Mouse (Mus musculus) forebrain, embryonic 16.5 days (tissue): ENCODE data around the gene Slc26a3. TPM values are rescaled to one million over a fixed set of nuclear protein-coding genes. Genes with fewer than 3 reads are reported as not detected.
A peak's percentile ranks its signal among the peaks of the same experiment; 100 is the strongest.

ENCODE experiments used
- ATAC-seq: fragments of 200-750 bp; cut with Nextera tagmentation; 2 replicates; pipeline ENCODE4 v1.8.0; 2017; ENCODE audit warnings: mild to moderate bottlenecking, moderate library complexity
- H3K27ac ChIP-seq: fragments of 300-500 bp; sonication (generic); 2 replicates; pipeline ENCODE4 v1.5.1; 2014; ENCODE audit warnings: low read length, control low read depth
- H3K27me3 ChIP-seq: fragments of 300-500 bp; sonication (generic); replicated peaks from 2 replicates; pipeline ENCODE4 v1.6.1; 2014; ENCODE audit warnings: low read length; ENCODE audit not compliant: control insufficient read depth, insufficient read depth
- H3K36me3 ChIP-seq: fragments of 300-500 bp; sonication (generic); 2 replicates; pipeline ENCODE4 v1.6.1; 2014; ENCODE audit not compliant: control insufficient read depth, insufficient read depth
- H3K4me1 ChIP-seq: fragments of 300-500 bp; sonication (generic); replicated peaks from 2 replicates; pipeline ENCODE4 v1.6.1; 2014; ENCODE audit warnings: low read length; ENCODE audit not compliant: control insufficient read depth, insufficient read depth
- H3K4me2 ChIP-seq: fragments of 300-500 bp; sonication (generic); 2 replicates; pipeline ENCODE4 v1.6.1; 2014; ENCODE audit warnings: mild to moderate bottlenecking, low read length, control low read depth
- H3K4me3 ChIP-seq: fragments of 300-500 bp; sonication (generic); replicated peaks from 2 replicates; pipeline ENCODE4 v1.5.1; 2014; ENCODE audit warnings: mild to moderate bottlenecking, low read length, control low read depth
- H3K9ac ChIP-seq: fragments of 300-500 bp; sonication (generic); replicated peaks from 2 replicates; pipeline ENCODE4 v1.6.1; 2014; ENCODE audit warnings: low read depth, low read length, control low read depth
- H3K9me3 ChIP-seq: fragments of 300-500 bp; sonication (generic); 2 replicates; pipeline ENCODE4 v1.6.1; 2016; ENCODE audit warnings: low read length; ENCODE audit not compliant: control insufficient read depth
- WGBS: fragments of 180-500 bp; shearing (Covaris S2); extraction: QIAGEN DNeasy Blood & Tissue Kit; methylation state at CpG from one replicate; pipeline ENCODE4 v1.1.7; 2014; 5-methylcytosine and 5-hydroxymethylcytosine counted together
- polyA plus RNA-seq: library from polyadenylated mRNA; unstranded; fragments of >200 nt; fragmentation: Nextera tagmentation; extraction: Ambion mirVana; gene quantifications from 2 replicates; pipeline ENCODE4 v1.2.1, GENCODE M21; 2015

Gene Slc26a3
- polyA plus RNA-seq, 1 experiment from 2014 or later, result 0.11 TPM

DNA sequence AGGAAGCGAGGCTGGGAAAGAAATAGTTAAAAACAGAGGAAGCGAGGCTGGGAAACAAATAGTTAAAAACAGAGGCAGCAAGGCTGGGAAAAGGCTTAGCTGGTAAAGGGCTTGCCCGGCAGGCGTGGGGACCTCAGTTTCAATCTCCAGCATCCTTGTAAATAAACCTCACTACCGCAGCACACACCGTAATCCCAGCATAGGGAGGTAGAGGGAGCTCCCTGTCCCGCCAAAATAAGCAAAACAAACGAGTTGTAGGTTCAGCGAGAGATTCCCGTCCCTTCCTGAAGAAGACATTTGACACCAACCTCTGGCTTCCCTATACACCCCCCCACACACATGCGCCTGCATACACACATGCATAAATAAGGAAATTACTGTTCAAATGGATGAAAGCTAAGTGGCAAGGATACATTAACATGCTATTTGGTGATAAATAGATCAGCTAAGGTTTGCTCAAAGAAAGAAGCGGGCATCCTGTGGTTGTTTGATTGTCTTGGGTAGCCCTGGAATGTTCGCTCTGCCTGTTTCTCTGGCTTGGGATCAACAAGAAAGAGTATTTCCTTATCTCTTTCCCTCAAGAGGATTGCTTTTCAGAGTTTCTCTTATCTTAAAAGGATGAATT is 14.2 kb upstream of the Slc26a3 start:
- H3K36me3 ChIP-seq, result no peaks in the 10 kb centered on the region
- peaks cover 12% of the 10 kb centered on the region for H3K4me1 ChIP-seq
- H3K27ac ChIP-seq, result no peak overlapping the region
- H3K9ac ChIP-seq, result peak overlapping the region; percentile 55
- no peaks in the 10 kb centered on the region for H3K27me3 ChIP-seq
- no peaks in the 10 kb centered on the region for H3K9me3 ChIP-seq
- H3K4me3 ChIP-seq, result peak overlapping the region; percentile 38
- ATAC-seq, result peak; percentile 47
- peak overlapping the region; percentile 64 for H3K4me2 ChIP-seq
- WGBS, result 10% methylated on average over 13 of the region's 13 CpGs

DNA sequence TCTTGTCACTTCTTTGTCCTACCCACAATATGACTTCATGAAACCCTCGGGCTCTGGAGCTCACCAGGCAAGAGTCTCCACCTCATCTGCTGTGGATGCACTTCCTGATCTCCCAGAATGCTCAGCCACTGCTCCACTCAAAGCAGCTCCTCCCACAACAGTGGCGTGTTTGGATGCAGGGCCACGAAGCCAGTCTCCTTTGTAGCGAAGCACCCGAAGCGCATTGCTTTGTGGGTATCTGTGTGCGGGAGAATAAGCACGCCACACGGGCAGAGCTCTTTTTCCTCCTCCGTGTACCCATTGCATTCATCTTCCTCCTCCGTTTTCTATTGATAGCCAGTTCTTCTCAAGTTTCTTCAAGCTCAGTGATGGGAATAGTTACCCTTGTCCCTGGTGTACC is 13.4 kb upstream of the Slc26a3 start:
- 0 out of 2 replicates have a peak, but pooled peaks have one; percentile 27 for ATAC-seq
- H3K36me3 ChIP-seq, result no peaks in the 10 kb centered on the region
- no peak overlapping the region for H3K4me2 ChIP-seq
- peaks cover 12% of the 10 kb centered on the region for H3K4me1 ChIP-seq
- no peak overlapping the region for H3K27ac ChIP-seq
- 81% methylated on average over 11 of the region's 11 CpGs for WGBS
- no peak overlapping the region for H3K4me3 ChIP-seq
- H3K9me3 ChIP-seq, result no peaks in the 10 kb centered on the region
- no peak overlapping the region for H3K9ac ChIP-seq
- no peaks in the 10 kb centered on the region for H3K27me3 ChIP-seq

DNA sequence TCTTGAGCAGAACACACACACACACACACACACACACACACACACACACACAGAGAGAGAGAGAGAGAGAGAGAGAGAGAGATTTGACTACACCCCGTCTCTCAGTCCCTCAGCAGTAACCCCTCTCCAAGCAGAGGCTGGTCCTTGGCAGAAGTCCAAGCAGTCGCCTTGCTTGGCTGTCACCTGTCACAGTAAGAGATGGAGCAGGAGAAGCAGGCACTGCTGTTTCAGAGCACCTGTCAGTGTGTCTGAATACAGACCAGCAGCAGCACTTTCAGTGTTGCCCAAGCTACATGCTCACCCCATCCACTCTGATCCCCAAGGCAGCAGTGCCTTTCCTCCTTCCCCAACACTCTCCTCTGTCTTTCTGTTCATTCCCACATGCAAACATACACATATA is 9.8 kb upstream of the Slc26a3 start:
- 5% methylated on average over 2 of the region's 2 CpGs for WGBS
- ATAC-seq, result peak; percentile 61
- no peaks in the 10 kb centered on the region for H3K9me3 ChIP-seq

DNA sequence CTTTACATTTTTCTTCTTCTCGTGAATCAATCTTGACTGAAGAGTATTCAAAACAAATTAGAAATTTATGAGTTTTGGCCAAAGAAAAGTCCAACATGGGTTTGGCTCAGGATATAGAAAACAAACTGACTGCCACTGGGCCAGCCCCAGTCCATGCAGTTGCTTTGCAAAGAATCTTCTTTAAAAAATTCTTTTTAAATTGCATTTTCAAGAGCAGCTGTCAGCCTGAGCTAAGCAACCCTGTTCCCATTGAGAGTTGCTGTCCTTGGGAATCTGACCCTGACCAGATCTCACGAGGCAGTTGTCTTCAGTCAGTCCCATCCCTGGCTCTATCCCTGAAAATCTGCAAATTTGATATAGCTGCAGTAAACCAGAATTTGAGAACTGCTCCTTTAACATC is 8.2 kb upstream of the Slc26a3 start:
- Histone ChIP-seq H3K9ac (no peak overlapping the region), H3K4me3 (no peak overlapping the region), H3K36me3 (no peaks in the 10 kb centered on the region), H3K4me1 (peaks cover 5% of the 10 kb centered on the region), H3K9me3 (no peaks in the 10 kb centered on the region), H3K27ac (no peak overlapping the region), H3K27me3 (no peaks in the 10 kb centered on the region), H3K4me2 (no peak overlapping the region)
- ATAC-seq, result no peak
- 74% methylated on average over 2 of the region's 2 CpGs for WGBS

More for the DNA sequence above, 9.8 kb upstream of the Slc26a3 start:
- H3K4me3 ChIP-seq, result no peak overlapping the region
- H3K4me2 ChIP-seq, result no peak overlapping the region
- H3K36me3 ChIP-seq, result no peaks in the 10 kb centered on the region
- H3K9ac ChIP-seq, result no peak overlapping the region
- peaks cover 8% of the 10 kb centered on the region for H3K4me1 ChIP-seq
- no peaks in the 10 kb centered on the region for H3K27me3 ChIP-seq
- H3K27ac ChIP-seq, result no peak overlapping the region

DNA sequence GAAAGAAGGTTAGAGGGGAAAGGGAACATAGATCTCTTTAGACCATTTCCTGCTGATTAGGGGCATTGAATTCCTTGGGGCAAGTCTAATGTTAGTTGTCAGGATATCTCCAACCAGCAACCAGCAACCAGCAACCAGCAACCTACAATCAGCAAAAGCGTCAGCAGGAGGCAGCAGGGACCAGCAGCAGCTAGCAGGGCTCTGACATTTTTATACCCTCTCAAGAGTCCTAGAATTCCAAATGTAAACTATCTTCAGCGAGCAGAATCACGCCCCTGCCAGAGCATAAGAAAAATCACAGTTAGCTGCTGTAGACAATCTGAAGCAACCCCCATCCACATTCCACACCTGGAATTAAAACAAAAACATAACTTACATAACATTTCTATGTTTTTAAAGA is 3.4 kb upstream of the Slc26a3 start:
- Histone ChIP-seq H3K9ac (no peak overlapping the region), H3K27me3 (no peaks in the 10 kb centered on the region), H3K36me3 (no peaks in the 10 kb centered on the region), H3K4me1 (no peaks in the 10 kb centered on the region), H3K4me3 (no peak overlapping the region), H3K9me3 (no peaks in the 10 kb centered on the region), H3K27ac (no peak overlapping the region), H3K4me2 (no peak overlapping the region)
- no peak for ATAC-seq
- WGBS, result 66% methylated on average over 3 of the region's 3 CpGs

DNA sequence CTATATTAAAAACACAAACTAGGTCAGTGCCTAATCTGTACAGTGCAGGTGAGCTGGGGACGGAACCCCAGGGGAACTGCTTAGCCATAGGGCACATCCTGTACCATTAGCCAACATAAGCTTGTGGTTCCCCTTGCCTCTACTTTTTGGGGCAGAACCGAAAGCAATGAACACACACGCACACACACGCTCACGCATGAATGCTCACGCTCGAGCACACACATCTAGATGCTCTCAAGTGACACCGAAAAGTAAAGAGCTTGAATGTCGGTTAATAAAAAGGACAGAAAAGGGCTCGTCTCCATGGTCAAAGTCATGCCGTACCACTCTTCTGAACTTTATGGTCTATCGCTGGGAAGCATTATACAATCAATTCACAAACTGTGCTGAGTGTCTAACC is 1.0 kb downstream of the Slc26a3 start:
- no peaks in the 10 kb centered on the region for H3K27me3 ChIP-seq
- 91% methylated on average over 12 of the region's 12 CpGs for WGBS

DNA sequence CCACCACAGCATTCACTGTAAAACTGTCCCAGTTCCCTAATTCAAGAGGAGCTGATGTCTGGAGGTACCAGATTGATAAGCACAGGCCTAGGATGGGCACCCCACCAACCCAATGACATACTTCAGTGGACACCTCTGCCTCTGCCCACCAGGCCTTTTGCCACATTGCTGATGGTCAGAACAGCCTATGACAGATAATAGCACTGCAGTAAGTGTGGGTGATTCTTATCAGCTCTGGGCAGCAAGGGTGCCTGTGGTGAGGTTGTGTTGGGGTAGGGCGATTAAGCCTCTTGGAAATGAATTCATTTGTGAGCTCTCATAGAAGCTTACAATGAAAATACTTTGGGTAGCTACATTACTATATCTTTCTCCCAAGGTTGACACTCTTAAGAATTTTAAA is 5.2 kb downstream of the Slc26a3 start:
- H3K36me3 ChIP-seq, result no peaks in the 10 kb centered on the region
- H3K27ac ChIP-seq, result no peak overlapping the region
- no peak for ATAC-seq
- H3K4me2 ChIP-seq, result no peak overlapping the region
- no peak overlapping the region for H3K4me3 ChIP-seq
- H3K27me3 ChIP-seq, result no peaks in the 10 kb centered on the region
- H3K4me1 ChIP-seq, result no peaks in the 10 kb centered on the region
- WGBS, result 91% methylated on average over 1 of the region's 1 CpGs
- H3K9me3 ChIP-seq, result no peaks in the 10 kb centered on the region
- no peak overlapping the region for H3K9ac ChIP-seq

More for the DNA sequence above, 1.0 kb downstream of the Slc26a3 start:
- no peaks in the 10 kb centered on the region for H3K36me3 ChIP-seq
- no peak for ATAC-seq
- H3K4me2 ChIP-seq, result no peak overlapping the region
- no peaks in the 10 kb centered on the region for H3K4me1 ChIP-seq
- no peak overlapping the region for H3K27ac ChIP-seq
- H3K4me3 ChIP-seq, result no peak overlapping the region
- no peak overlapping the region for H3K9ac ChIP-seq
- H3K9me3 ChIP-seq, result no peaks in the 10 kb centered on the region

DNA sequence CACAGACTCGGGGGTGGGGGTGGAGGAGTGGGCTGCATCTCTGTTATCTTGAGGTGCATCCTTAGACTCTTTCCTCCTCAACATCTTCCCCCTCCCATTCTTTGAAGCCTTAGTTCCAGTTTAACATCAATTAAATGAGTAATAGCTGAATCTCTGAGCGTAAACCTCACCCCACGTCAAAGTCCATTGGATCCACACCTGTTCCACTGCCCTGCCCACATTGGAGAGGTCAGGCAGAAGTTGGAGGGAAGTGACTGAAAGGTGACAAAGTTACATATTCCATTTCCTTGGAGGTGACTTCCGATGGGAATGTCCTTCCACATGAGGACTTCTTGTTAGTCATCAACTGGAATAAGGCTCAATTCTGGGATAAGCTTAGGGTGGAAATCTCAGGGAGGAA is 7.0 kb downstream of the Slc26a3 start:
- Histone ChIP-seq H3K27ac (no peak overlapping the region), H3K36me3 (no peaks in the 10 kb centered on the region), H3K9me3 (no peaks in the 10 kb centered on the region), H3K9ac (no peak overlapping the region), H3K27me3 (no peaks in the 10 kb centered on the region), H3K4me3 (no peak overlapping the region), H3K4me1 (no peaks in the 10 kb centered on the region), H3K4me2 (no peak overlapping the region)
- ATAC-seq, result no peak
- 91% methylated on average over 4 of the region's 4 CpGs for WGBS

DNA sequence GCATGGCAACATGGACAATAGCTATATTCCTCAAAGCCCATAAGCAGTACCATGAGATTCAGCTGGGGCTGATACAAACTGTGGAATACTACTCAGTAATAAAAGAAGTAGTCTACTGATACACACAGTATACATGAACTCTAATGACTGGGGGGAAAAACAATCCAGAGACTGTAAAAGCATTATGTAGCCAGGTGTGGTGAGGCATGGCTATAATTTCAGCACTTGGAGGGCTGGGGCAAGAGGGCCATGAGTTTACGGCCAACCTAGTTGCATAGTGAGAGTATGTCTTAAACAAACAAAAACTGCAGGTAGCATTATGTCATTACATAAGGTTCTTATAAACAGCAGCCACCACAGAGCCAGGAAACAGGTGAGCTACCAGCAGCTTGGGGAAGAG is 10.2 kb downstream of the Slc26a3 start:
- Histone ChIP-seq H3K9ac (no peak overlapping the region), H3K36me3 (no peaks in the 10 kb centered on the region), H3K9me3 (no peaks in the 10 kb centered on the region), H3K4me3 (no peak overlapping the region), H3K4me1 (no peaks in the 10 kb centered on the region), H3K4me2 (no peak overlapping the region), H3K27ac (no peak overlapping the region), H3K27me3 (no peaks in the 10 kb centered on the region)
- WGBS, result 97% methylated on average over 1 of the region's 1 CpGs
- no peak for ATAC-seq

DNA sequence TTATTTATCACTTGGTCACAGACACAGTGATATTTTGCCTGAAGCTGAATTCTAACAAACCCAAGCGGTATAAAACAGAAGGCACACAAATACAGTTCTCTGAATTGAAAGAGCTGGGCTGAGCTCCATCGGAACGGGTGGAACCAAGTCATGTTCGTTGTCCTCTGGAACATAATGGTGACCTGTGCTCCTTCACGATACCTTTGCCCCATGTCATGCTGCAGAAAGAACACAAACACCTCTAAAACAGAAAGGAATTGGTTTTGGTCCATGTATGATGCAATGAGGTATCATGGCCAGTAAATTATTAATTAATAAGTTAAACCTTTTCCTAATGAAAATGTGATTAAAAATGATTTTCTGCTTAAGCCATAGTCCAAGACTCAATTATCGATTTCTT is 11.3 kb downstream of the Slc26a3 start:
- H3K9ac ChIP-seq, result no peak overlapping the region
- no peak overlapping the region for H3K4me3 ChIP-seq
- H3K27ac ChIP-seq, result no peak overlapping the region
- H3K4me2 ChIP-seq, result no peak overlapping the region
- 87% methylated on average over 6 of the region's 6 CpGs for WGBS
- no peaks in the 10 kb centered on the region for H3K9me3 ChIP-seq
- no peak for ATAC-seq
- H3K4me1 ChIP-seq, result no peaks in the 10 kb centered on the region
- no peaks in the 10 kb centered on the region for H3K36me3 ChIP-seq
- H3K27me3 ChIP-seq, result no peaks in the 10 kb centered on the region
